Mouse (Mus musculus) heart, postnatal 0 days (tissue): ENCODE results near the gene Sdhb. TPM values are rescaled to one million over a fixed set of nuclear protein-coding genes. Genes with fewer than 3 reads are reported as not detected.
A peak's percentile ranks its signal among the peaks of the same experiment; 100 is the strongest.

Experiments
- ATAC-seq: fragments of 200-750 bp; cut with Nextera tagmentation; 2 replicates; pipeline ENCODE4 v1.8.0; 2017; ENCODE audit warnings: low read depth, moderate number of reproducible peaks, moderate library complexity; ENCODE audit not compliant: insufficient read depth
- DNase-seq: peaks from one replicate; pipeline ENCODE4 v3.0.0-alpha.2; 2016; ENCODE audit warnings: low spot score
- H3K27ac ChIP-seq: fragments of 300-500 bp; sonication (generic); 2 replicates; pipeline ENCODE4 v1.5.1; 2014; ENCODE audit warnings: low read depth, mild to moderate bottlenecking
- H3K27me3 ChIP-seq: fragments of 300-500 bp; sonication (generic); 2 replicates; pipeline ENCODE4 v1.6.1; 2014; ENCODE audit warnings: low read length, mixed read lengths; ENCODE audit not compliant: control insufficient read depth, insufficient read depth
- H3K36me3 ChIP-seq: fragments of 300-500 bp; sonication (generic); replicated peaks from 2 replicates; pipeline ENCODE4 v1.6.1; 2014; ENCODE audit warnings: low read length, mixed read lengths; ENCODE audit not compliant: control insufficient read depth, insufficient read depth
- H3K4me1 ChIP-seq: fragments of 300-500 bp; sonication (generic); 2 replicates; pipeline ENCODE4 v1.6.1; 2014; ENCODE audit warnings: antibody characterized with exemption; ENCODE audit not compliant: control insufficient read depth, insufficient read depth
- H3K4me2 ChIP-seq: fragments of 300-500 bp; sonication (generic); 2 replicates; pipeline ENCODE4 v1.6.1; 2014; ENCODE audit warnings: low read depth, mild to moderate bottlenecking, low read length, moderate library complexity
- H3K4me3 ChIP-seq: fragments of 300-500 bp; sonication (generic); 2 replicates; pipeline ENCODE4 v1.5.1; 2014; ENCODE audit warnings: low read depth, low read length
- H3K9ac ChIP-seq: fragments of 300-500 bp; sonication (generic); replicated peaks from 2 replicates; pipeline ENCODE4 v1.6.1; 2014; ENCODE audit warnings: low read depth, low read length, mixed read lengths
- H3K9me3 ChIP-seq: fragments of 300-500 bp; sonication (generic); replicated peaks from 2 replicates; pipeline ENCODE4 v1.6.1; 2016; ENCODE audit warnings: low read length; ENCODE audit not compliant: control insufficient read depth
- CTCF ChIP-seq: IDR thresholded peaks from 2 replicates; pipeline ENCODE4 v1.5.1; 2016; ENCODE audit warnings: antibody characterized with exemption, control low read depth, low read depth
- EP300 ChIP-seq: IDR thresholded peaks from 2 replicates; pipeline ENCODE4 v1.6.1; 2016; ENCODE audit warnings: antibody characterized with exemption, low read depth
- whole genome bisulfite sequencing: fragments of 180-500 bp; shearing (Covaris S2); extraction: QIAGEN DNeasy Blood & Tissue Kit; methylation state at CpG from one replicate; pipeline ENCODE4 v1.1.7; 2014; 5-methylcytosine and 5-hydroxymethylcytosine counted together
- polyA plus RNA-seq: library from polyadenylated mRNA; unstranded; fragments of >200 nt; fragmentation: Nextera tagmentation; extraction: Ambion mirVana; gene quantifications from 2 replicates; pipeline ENCODE4 v1.2.1, GENCODE M21; 2015
- total RNA-seq: library from RNA; depleted of rRNA; stranded (reverse); fragments of >200 nt; gene quantifications from 2 replicates; pipeline ENCODE4 v1.2.3, GENCODE M21; 2014; ENCODE audit warnings: low replicate concordance

Gene Sdhb
- total and polyA plus RNA-seq, 2 experiments from 2014 or later: 947 to 1,828 TPM

DNA sequence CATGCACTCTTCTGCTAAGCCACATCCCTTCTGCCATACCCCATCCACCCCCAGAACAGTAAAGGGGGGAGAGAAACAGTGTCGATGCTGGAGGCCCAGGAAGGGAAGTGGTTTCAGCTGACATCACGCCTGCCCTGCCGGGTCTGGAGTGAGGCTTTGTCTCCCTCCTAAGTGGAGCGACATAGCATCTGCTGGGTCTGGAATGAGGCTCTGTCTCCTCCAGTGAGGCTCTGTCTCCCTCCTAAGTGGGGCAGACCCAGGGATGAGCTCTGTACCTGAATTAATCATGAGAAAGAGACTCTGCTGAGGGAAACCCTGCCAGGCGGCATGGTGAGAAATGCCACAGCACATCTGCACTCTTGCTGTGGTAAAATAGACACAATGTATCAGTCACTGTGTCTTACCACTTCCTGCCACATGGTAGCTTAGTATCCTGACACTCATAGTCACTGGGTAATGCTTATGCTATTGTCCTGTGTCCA, 16.0 kb upstream of the Sdhb start:
- no peak overlapping the region for H3K4me2 ChIP-seq
- ATAC-seq: no peak

GRCm38 (mm10) chr4:140945571-140945970, 15.4 kb upstream of the Sdhb start:
- Histone ChIP-seq H3K27ac (peak overlapping the region; percentile 41; the same call in 1 of the 2 replicates), H3K36me3 (no peaks in the 10 kb centered on the region), H3K4me2 (no peak overlapping the region), H3K9me3 (0 out of 2 replicates have a peak, but pooled peaks cover 6% of the 10 kb centered on the region), H3K4me1 (no peaks in the 10 kb centered on the region), H3K9ac (no peak overlapping the region), H3K27me3 (no peaks in the 10 kb centered on the region), H3K4me3 (no peak overlapping the region)
- ATAC-seq (no peak), DNase-seq (no peak)
- WGBS: 85% methylated on average over 4 of the region's 4 CpGs
- TF ChIP-seq CTCF (no peak), EP300 (no peak)

More for the DNA sequence above, 16.0 kb upstream of the Sdhb start:
- TF ChIP-seq EP300 (no peak), CTCF (no peak)
- H3K9me3 ChIP-seq: 0 out of 2 replicates have a peak, but pooled peaks cover 6% of the 10 kb centered on the region
- H3K36me3 ChIP-seq: no peaks in the 10 kb centered on the region
- 60% methylated on average over 5 of the region's 5 CpGs for WGBS
- H3K4me3 ChIP-seq: no peak overlapping the region
- DNase-seq: no peak
- H3K27me3 ChIP-seq: no peaks in the 10 kb centered on the region
- H3K27ac ChIP-seq: peak overlapping the region; percentile 41; the same call in 1 of the 2 replicates
- H3K4me1 ChIP-seq: no peaks in the 10 kb centered on the region
- no peak overlapping the region for H3K9ac ChIP-seq

DNA sequence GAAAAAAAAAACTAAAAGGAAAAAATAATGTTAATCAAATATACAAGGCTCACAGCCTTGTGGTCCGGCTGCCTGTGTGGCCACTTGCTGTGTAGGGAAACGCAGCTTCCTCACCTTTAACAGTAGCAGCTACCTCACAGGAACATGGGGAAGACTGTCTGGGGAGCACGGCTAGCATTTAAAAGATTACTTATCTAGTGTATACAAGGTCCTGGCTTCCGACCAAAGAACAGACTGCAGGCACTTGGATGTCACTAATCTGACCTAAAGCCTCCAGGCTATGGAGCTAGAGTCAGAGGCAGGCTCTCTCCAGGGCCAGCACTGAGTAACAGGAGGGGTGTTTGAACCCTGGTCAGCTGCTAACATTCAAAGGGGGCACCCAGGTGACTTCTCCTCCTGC, 15.0 kb upstream of the Sdhb start:
- H3K27ac ChIP-seq: no peak overlapping the region
- no peaks in the 10 kb centered on the region for H3K36me3 ChIP-seq
- H3K27me3 ChIP-seq: no peaks in the 10 kb centered on the region
- H3K9ac ChIP-seq: no peak overlapping the region
- DNase-seq (no peak), ATAC-seq (no peak)
- no peak overlapping the region for H3K4me2 ChIP-seq
- H3K4me1 ChIP-seq: no peaks in the 10 kb centered on the region
- H3K4me3 ChIP-seq: no peak overlapping the region
- WGBS: 33% methylated on average over 4 of the region's 4 CpGs
- TF ChIP-seq EP300 (no peak), CTCF (no peak)
- H3K9me3 ChIP-seq: 0 out of 2 replicates have a peak, but pooled peaks cover 6% of the 10 kb centered on the region

GRCm38 (mm10) chr4:140946580-140947205, 14.3 kb upstream of the Sdhb start:
- WGBS: 82% methylated on average over 14 of the region's 14 CpGs
- no peaks in the 10 kb centered on the region for H3K36me3 ChIP-seq
- no peaks in the 10 kb centered on the region for H3K27me3 ChIP-seq
- TF ChIP-seq EP300: no peak
- no peak overlapping the region for H3K27ac ChIP-seq
- H3K9me3 ChIP-seq: 0 out of 2 replicates have a peak, but pooled peaks cover 6% of the 10 kb centered on the region
- H3K9ac ChIP-seq: no peak overlapping the region
- DNase-seq (no peak), ATAC-seq (no peak)
- no peak overlapping the region for H3K4me3 ChIP-seq
- no peak overlapping the region for H3K4me2 ChIP-seq
- no peaks in the 10 kb centered on the region for H3K4me1 ChIP-seq

GRCm38 (mm10) chr4:140947487-140948440, 13.2 kb upstream of the Sdhb start:
- no peak overlapping the region for H3K4me3 ChIP-seq
- H3K27me3 ChIP-seq: no peaks in the 10 kb centered on the region
- ATAC-seq (no peak), DNase-seq (no peak)
- no peaks in the 10 kb centered on the region for H3K4me1 ChIP-seq
- H3K9ac ChIP-seq: no peak overlapping the region
- 84% methylated on average over 12 of the region's 12 CpGs for whole genome bisulfite sequencing
- TF ChIP-seq EP300 (no peak), CTCF (no peak)
- no peak overlapping the region for H3K4me2 ChIP-seq
- H3K36me3 ChIP-seq: no peaks in the 10 kb centered on the region
- H3K27ac ChIP-seq: no peak overlapping the region
- H3K9me3 ChIP-seq: 0 out of 2 replicates have a peak, but pooled peaks cover 6% of the 10 kb centered on the region
